Mouse (Mus musculus) kidney, postnatal 0 days (tissue): ENCODE results near the gene Alkbh6. TPM values are rescaled to one million over a fixed set of nuclear protein-coding genes. Genes with fewer than 3 reads are reported as not detected.

Experiments used
- ATAC-seq: fragments of 200-750 bp; cut with Nextera tagmentation; replicated peaks from 2 replicates; pipeline ENCODE4 v1.8.0; 2017; ENCODE audit warnings: low read depth, moderate number of reproducible peaks, moderate TSS enrichment, moderate library complexity; ENCODE audit not compliant: low FRiP score
- DNase-seq: peaks from one replicate; pipeline ENCODE4 v3.0.0-alpha.2; 2016; ENCODE audit warnings: low spot score
- H3K27ac ChIP-seq: fragments of 300-500 bp; sonication (generic); 2 replicates; pipeline ENCODE4 v1.5.1; 2014; ENCODE audit warnings: mild to moderate bottlenecking
- H3K27me3 ChIP-seq: fragments of 300-500 bp; sonication (generic); 2 replicates; pipeline ENCODE4 v1.6.1; 2014; ENCODE audit warnings: low read length, mixed read lengths; ENCODE audit not compliant: insufficient read depth
- H3K36me3 ChIP-seq: fragments of 300-500 bp; sonication (generic); 2 replicates; pipeline ENCODE4 v1.6.1; 2014; ENCODE audit warnings: low read length, mixed read lengths; ENCODE audit not compliant: insufficient read depth
- H3K4me1 ChIP-seq: fragments of 300-500 bp; sonication (generic); replicated peaks from 2 replicates; pipeline ENCODE4 v1.6.1; 2014; ENCODE audit warnings: antibody characterized with exemption, low read length, mixed read lengths; ENCODE audit not compliant: insufficient read depth
- H3K4me2 ChIP-seq: fragments of 300-500 bp; sonication (generic); 2 replicates; pipeline ENCODE4 v1.6.1; 2014; ENCODE audit warnings: mild to moderate bottlenecking, low read length, moderate library complexity, mixed read lengths
- H3K4me3 ChIP-seq: fragments of 300-500 bp; sonication (generic); replicated peaks from 2 replicates; pipeline ENCODE4 v1.5.1; 2014; ENCODE audit warnings: low read depth, low read length
- H3K9ac ChIP-seq: fragments of 300-500 bp; sonication (generic); 2 replicates; pipeline ENCODE4 v1.6.1; 2014; ENCODE audit warnings: low read depth, low read length
- H3K9me3 ChIP-seq: fragments of 300-500 bp; sonication (generic); replicated peaks from 2 replicates; pipeline ENCODE4 v1.6.1; 2016; ENCODE audit warnings: low read length, inconsistent platforms, mixed read lengths
- CTCF ChIP-seq: IDR thresholded peaks from 2 replicates; pipeline ENCODE4 v1.5.1; 2016; ENCODE audit warnings: antibody characterized with exemption, low read depth, mild to moderate bottlenecking, moderate library complexity
- WGBS: fragments of 180-500 bp; shearing (Covaris S2); extraction: QIAGEN DNeasy Blood & Tissue Kit; methylation state at CpG from one replicate; pipeline ENCODE4 v1.1.7; 2014; 5-methylcytosine and 5-hydroxymethylcytosine counted together
- polyA plus RNA-seq: library from polyadenylated mRNA; unstranded; fragments of >200 nt; fragmentation: Nextera tagmentation; extraction: Ambion mirVana; gene quantifications from 2 replicates; pipeline ENCODE4 v1.2.1, GENCODE M21; 2015

Gene Alkbh6
- polyA plus RNA-seq, 1 experiment from 2014 or later = 101 TPM

DNA sequence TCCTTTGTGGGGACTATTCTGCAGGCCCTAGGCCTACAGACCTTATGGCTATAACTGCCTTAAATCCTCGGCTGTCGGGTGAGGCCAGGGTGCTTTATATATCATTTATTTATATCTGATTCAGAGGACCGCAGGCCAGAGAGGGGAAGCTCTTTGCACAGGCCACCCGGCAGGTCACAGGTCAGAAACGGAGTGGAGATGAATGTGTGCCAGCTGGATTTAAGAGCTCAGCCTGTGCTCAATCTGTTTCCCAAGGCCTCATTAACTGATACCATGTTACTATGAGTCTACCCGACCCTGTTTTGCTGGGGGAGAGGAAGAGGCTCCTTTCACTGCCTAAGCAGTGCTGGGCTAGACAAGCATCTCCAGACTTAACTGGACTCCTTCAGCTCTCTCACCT lies 34.1 kb upstream of the Alkbh6 start:
- Histone ChIP-seq H3K27ac (no peak overlapping the region), H3K4me3 (no peak overlapping the region), H3K36me3 (no peaks in the 10 kb centered on the region), H3K27me3 (no peaks in the 10 kb centered on the region), H3K4me1 (no peaks in the 10 kb centered on the region), H3K9me3 (no peaks in the 10 kb centered on the region), H3K4me2 (no peak overlapping the region), H3K9ac (no peak overlapping the region)
- 54% methylated on average over 6 of the region's 6 CpGs for WGBS
- no peak for TF ChIP-seq CTCF
- DNase-seq (no peak), ATAC-seq (no peak)

DNA sequence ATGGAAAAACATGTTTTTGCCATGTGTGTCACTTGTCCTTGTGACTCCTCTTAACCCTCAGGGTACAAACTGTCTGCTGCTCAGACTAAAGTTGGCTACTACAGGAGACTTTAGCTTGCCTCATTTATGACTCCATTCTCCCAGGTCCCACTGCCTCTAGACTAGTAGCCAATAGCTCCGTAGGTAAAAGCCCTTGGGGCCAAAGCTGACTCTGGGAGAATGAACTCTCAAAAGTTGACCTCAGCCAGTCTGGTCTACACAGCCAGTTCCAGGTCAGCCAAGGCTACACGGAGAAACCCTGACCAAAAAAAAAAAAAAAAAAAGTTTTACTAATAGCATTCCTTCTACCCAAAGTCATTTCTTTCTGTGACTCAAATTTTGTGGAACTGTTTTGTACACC lies 29.6 kb upstream of the Alkbh6 start:
- H3K4me3 ChIP-seq = no peak overlapping the region
- DNase-seq (no peak), ATAC-seq (no peak)
- H3K9me3 ChIP-seq = no peaks in the 10 kb centered on the region
- no peak overlapping the region; the same call in 1 of the 2 replicates for H3K4me2 ChIP-seq
- no peak overlapping the region for H3K27ac ChIP-seq
- no peak overlapping the region for H3K9ac ChIP-seq
- no peaks in the 10 kb centered on the region for H3K4me1 ChIP-seq
- TF ChIP-seq CTCF = no peak
- 42% methylated on average over 2 of the region's 2 CpGs for WGBS
- no peaks in the 10 kb centered on the region for H3K36me3 ChIP-seq
- H3K27me3 ChIP-seq = no peaks in the 10 kb centered on the region

DNA sequence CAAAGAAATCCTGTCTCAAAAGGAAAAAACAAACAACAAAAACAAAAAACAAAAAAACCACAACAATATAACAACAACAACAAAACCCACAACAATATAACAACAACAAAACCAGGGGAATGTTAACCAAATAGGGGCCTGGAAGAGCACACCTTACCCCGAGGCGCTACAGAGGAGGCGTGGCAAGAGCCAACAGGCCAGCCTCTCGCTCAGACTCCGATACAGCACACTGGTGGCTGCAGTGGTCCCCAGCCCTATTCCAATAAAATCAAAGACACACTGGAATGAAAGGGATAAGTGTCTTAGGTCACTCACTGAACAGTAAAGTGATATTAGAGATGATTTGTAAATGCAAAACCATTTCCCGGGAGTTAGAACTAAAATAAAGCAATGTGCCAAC lies 29.0 kb upstream of the Alkbh6 start:
- Histone ChIP-seq H3K27me3 (no peaks in the 10 kb centered on the region), H3K4me3 (peak overlapping the region; percentile 87), H3K4me1 (no peaks in the 10 kb centered on the region), H3K27ac (peak overlapping the region; percentile 91), H3K4me2 (peak overlapping the region; percentile 92), H3K9me3 (no peaks in the 10 kb centered on the region), H3K9ac (0 out of 2 replicates have a peak overlapping the region, but pooled peaks have one; percentile 65), H3K36me3 (no peaks in the 10 kb centered on the region)
- under 1% methylated on average over 6 of the region's 6 CpGs for WGBS
- no peak for ATAC-seq
- DNase-seq = no peak
- TF ChIP-seq CTCF = no peak

DNA sequence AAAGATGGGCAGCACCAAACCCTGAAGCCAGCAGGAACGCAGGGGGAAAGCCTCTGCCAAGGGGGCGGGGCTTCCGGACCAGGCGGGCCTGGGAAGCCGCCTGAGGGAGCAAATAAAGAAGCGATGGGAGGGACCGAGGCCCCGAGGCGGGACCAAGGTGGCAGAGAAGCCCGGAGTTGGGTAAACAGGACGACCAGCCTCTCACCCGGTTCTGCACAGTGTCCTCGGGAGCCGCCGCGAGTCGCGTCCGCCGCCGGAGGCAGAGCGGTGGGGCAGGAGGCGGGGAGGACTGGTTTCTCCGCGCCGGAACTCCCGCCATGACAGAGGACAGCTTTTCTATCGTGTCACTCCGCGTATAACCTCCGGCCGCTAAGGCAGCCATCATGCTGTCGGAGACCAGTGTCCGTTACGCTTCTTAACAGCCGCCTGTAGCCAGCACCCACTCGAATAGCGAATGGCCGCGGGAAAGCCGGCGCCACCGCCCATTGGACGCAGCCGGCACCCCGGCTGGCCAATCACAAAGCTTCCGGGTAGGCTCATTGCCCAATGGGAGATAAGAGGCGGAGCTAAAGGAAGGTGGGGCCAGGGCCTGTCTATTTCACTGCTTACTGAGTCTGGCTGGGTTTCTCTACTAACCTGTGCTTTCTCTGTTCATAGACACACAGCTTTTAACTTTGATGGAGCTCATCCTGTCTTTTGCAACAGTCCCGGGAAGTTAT lies 28.4 kb upstream of the Alkbh6 start, which contains the start of the genes Thap8 and Wdr62:
Thap8 (plus strand) TSS at position 144 of the 719 bp plus-strand sequence.
Wdr62 (minus strand) TSS at position 469 of the 719 bp plus-strand sequence.
- no peaks in the 10 kb centered on the region for H3K4me1 ChIP-seq
- H3K4me2 ChIP-seq = peak within 1 kb of the TSS; percentile 92
- H3K9ac ChIP-seq = peak within 1 kb of the TSS; percentile 65
- TF ChIP-seq CTCF = no peak
- H3K9me3 ChIP-seq = no peaks in the 10 kb centered on the region
- peak within 1 kb of the TSS; percentile 87 for H3K4me3 ChIP-seq
- H3K36me3 ChIP-seq = no peaks in the 10 kb centered on the region
- WGBS = under 1% methylated on average over 49 of the region's 49 CpGs
- H3K27me3 ChIP-seq = no peaks in the 10 kb centered on the region
- peak; percentile 94 for ATAC-seq
- H3K27ac ChIP-seq = peak within 1 kb of the TSS; percentile 91
- DNase-seq = peak; percentile 98

DNA sequence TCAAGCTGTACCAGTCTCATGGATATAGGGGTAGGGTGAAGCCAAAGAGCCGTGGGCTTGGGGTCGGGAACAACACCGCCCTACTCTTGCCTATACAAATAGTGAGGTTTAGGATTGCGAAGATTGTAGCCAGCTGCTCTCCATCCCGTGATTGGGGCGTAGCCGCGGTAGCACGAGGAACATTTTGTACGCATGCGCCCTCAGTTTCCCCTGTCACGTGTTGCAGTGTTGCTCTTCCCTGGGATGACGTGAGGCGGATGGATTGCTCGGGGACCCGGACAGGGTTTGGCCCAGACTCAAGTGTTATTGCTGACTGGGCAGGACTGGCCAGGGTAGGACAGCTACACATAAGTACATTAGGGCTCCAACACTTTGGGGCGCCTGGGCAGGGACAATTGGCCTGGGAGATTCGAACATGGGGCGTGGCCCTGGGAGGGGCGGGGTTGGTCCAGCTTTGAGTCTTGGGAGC lies 27.8 kb upstream of the Alkbh6 start:
- Histone ChIP-seq H3K27me3 (no peaks in the 10 kb centered on the region), H3K9ac (peak overlapping the region; percentile 8; the same call in 1 of the 2 replicates), H3K4me3 (peak overlapping the region; percentile 87), H3K4me2 (peak overlapping the region; percentile 92), H3K36me3 (no peaks in the 10 kb centered on the region), H3K4me1 (no peaks in the 10 kb centered on the region), H3K27ac (peak overlapping the region; percentile 91), H3K9me3 (no peaks in the 10 kb centered on the region)
- under 1% methylated on average over 20 of the region's 20 CpGs for WGBS
- ATAC-seq = peak; percentile 87
- peak; percentile 99 for DNase-seq
- TF ChIP-seq CTCF = no peak

DNA sequence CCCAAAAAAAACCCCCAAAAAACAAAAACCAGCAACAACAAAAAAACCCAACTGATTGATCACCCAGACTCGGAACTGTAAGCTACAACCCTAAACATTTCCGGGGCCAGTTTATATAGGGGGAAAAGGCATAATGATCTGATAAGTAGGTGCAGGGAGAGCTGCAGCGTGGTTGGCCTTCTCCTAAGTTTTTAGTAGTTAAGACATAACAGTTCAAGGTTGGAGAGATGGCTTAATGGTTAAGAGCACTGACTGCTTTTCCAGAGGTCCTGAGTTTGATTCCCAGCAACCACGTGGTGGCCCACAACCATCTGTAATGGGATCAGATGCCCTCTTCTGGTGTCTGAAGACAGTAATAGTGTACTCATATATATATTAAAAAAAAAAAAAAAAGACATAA lies 27.0 kb upstream of the Alkbh6 start:
- no peaks in the 10 kb centered on the region for H3K4me1 ChIP-seq
- H3K9me3 ChIP-seq = no peaks in the 10 kb centered on the region
- H3K27me3 ChIP-seq = no peaks in the 10 kb centered on the region
- H3K4me3 ChIP-seq = no peak overlapping the region
- H3K36me3 ChIP-seq = no peaks in the 10 kb centered on the region
- DNase-seq = no peak
- no peak overlapping the region for H3K9ac ChIP-seq
- no peak for TF ChIP-seq CTCF
- no peak overlapping the region; the same call in 1 of the 2 replicates for H3K27ac ChIP-seq
- no peak overlapping the region for H3K4me2 ChIP-seq
- WGBS = 78% methylated on average over 4 of the region's 4 CpGs
- no peak for ATAC-seq
